Mouse (Mus musculus) frontal cortex, postnatal 25 days (tissue): ENCODE results near the gene Usp25.

Experiments
- DNase-seq, 2 experiments: peaks; one replicate each; pipeline ENCODE4 v3.0.0; 2022; ENCODE audit warnings: low spot score in 2 of 2

The Usp25 gene

DNA sequence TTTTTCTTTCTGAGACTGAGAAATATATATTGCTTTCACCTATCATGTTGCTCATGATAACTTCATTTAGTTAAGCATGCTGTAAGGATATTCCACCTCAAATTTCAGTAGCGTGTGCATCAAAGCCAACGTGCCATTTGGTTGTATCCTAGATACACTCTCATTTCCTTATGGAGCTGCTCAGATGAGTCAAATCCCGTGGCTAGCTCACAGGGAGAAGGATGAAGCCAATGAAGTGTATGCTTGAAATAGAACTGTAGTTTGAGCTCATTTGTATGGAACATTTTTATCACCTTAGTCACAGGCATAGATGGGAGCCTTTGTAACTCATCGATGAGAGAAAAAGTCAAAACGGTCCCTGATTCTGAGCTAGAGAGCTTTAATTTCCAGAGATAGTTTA is 20.8 kb downstream of the Usp25 start:
- no peak for DNase-seq

DNA sequence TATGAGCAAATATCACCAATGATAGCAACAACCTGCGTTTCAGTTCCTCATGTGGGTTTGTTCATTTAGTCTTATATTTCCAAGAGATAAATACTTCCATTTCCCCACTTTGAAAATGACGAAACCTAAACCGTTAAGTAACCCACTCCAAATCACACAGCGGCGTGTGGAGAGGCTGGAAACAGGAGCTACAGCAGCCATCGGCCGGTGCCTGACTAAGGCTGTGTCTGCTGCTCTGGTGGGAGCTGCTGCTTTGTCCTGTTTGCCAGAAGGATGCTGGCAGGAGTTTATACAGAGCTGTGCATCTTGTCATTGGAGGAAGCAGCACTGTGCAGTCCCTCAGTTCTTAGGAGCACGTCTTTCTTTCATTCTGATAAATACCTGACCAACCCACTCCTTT is 21.2 kb downstream of the Usp25 start:
- no peak for DNase-seq

DNA sequence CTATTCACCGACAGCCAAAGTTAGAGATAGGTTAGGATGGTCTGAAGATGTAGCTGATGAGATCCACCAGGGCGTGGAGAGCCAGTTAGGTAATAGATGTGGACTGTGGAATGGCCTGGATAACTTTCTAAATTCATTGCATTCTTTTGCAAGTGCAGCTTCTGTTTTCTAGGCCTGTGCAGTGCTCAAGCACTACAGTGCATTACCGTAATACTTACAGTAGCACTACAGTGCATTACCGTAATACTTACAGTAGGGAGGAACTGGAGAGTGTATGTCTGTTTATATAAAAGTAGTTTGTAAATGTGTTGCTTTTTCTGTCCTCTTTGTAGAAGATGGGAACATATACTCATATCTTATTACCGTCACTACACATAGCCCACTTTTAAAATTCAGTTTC is 28.1 kb downstream of the Usp25 start:
- no peak for DNase-seq

DNA sequence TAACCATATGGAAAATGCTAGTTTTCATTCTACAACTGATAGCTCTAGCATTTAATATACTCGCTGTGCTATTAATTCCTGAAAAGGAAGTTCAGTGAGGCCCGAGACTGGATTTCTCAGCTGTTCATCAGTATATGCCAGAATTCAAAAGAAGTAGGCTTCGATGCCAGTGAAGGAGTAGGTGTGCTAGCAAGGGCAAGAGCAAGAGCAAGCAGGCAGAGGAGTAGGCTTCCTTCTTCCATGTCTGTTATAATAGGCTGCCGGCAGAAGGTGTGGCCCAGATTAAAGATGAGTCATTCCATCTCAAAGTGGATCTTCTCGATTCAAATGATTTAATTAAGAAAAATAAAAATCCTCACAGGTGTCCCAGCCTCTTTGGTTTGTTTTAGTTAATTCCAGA is 30.0 kb downstream of the Usp25 start:
- no peak for DNase-seq

DNA sequence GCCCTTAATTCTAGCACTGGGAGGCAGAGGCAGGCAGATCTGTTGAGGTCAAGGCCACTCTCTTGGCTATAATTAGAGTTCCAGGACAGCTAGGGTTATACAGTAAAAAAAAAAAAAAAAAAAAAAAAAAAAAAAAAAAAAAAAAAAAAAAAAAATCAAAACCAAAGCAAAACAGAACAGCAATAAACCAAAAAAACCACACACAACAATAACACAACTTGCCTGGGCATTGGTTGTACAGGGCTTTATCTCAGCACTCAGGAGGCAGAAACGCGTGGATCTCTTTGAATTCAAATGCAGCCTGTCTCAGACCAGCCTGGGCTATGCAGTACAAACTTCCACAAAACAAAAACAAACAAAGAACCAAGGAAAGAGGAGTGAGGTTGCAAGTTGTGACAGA is 40.7 kb downstream of the Usp25 start:
- DNase-seq, result no peak

DNA sequence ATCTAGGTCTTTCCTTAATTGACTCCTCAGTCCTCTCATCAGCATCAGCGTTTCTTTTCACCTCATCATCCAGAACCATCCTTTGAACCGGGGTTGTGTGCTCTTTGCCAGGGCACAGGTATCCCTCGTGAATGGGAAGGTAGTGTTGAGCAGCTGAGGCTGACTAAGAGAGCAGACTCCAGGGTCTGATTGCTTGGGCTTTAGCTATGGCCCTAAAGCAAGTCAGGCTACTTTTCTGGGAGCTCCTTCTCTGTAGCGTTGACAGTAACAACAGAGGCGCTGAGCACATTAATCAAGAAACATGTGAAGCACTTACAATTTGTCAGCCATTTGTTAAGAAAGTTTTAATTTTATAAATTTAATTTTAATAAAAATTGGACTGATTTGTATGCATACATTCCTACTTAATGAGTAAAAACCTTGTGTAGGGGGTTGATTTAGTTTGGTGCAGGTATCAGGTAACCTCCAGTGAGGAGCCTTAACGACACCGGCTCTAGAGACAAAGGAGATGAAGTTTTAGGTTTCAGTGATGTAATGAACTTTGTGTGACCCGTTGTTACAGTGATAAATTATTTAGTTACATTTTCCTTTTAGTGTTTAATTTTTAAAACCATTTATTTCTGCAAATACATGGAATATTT is 42.1 kb downstream of the Usp25 start:
- DNase-seq, result no peak

DNA sequence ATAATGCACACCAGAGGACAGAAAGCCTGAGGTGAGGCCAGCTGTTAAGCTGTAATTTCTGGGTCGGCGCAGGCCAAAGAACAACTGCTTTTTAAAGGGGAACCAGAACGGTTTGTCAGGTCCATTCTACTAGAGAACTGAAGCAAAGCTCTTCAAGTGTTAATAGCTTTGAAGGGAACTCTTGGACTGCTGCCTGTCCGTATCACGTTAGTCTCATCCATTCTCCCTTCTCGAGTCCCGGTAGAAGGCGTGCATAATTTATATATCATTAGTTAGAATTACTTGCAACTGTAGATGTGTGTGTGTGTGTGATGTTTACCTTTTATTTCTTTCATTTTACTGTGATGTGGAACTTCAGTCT is 42.6 kb downstream of the Usp25 start:
- DNase-seq, result no peak

DNA sequence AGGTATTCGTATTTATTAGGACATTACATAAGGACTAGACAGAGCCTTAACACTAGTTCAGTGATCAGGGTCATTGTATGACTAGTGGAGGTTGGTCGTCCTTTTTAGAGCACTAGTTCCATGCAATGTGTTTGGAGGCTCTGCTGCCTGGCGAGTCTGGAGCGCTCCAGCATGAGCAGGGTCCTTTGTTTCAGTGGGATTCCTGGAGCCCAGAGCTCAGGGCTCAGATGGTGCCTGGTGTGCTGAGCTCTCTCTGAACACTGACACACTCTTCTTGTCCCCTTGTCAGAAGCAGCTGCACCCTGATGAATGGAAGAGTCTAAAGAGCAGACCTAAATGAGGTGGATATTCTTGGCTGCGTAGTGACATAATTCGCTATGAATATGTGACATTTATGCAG is 45.1 kb downstream of the Usp25 start:
- no peak for DNase-seq

DNA sequence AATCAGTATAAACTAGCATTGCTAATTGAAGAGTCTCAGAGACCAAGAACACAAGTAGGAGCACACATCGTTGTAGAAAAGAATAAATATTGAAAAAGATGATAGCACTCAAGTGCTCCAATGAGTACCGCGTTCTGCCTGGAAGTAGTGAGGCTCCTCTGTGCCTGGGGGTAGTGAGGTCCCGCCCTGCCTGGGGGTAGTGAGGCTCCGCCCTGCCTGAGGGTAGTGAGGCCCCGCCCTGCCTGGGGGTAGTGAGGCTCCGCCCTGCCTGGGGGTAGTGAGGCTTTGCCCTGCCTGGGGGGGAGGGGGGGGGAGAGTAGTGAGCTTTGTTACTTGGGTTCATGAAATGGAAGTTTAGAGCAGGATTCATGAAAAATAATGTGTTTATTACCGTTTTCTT is 46.7 kb downstream of the Usp25 start:
- no peak for DNase-seq

DNA sequence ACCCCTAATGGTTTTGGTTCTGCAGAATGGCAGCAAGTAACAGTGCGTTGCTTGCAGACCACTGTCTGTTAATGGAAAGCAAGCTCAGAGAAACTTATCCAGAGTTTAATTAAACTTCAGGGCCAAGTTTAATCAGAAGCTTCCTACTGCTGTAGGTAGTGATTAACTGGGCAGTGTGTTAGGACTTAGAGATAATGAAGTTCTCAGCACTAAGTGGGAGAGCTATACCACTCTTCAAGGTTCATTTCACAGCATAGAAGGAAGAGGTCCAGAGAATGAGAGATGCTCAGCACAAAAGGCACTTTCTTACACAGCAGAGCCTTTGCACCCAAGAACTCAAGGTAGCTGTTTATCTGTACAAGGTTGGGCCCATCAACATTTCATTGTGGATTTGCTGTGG is 50.4 kb downstream of the Usp25 start:
- no peak for DNase-seq

DNA sequence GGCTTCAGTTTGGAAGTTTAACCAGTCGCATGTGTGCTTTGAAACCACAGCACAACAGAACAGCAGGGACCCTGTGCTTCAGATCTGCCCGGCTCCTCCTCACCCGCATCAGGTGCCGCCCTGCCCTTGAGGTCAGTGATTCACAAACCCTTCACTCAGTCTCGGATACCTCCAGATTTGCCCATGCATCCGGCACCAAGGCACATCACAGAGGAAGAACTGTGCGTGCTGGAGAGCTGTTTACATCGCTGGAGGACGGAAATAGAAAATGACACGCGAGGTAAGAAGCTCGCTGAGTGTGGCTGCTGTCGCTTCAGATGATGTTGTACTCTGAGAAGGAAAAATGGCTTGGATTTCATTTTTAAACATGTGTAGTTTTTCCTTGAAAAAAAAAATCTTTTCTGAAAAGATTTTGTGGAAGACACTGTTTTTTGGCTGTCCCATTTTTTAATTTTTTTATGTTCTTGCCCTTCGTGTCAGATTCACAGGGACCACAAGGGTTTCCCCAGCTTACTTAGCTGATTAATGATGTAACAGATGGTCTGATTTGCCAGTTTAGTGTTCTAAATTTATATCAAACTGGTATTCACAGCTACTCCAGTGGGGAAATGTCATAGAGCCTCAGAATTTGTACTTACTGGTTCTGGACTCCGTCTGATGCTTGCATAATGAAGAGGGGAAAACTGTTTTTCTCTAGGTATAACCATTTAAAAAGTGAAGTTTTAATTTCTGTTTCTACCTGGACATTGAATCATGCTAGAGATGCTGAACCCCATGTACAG is 63.6 kb downstream of the Usp25 start:
- DNase-seq, result peak; percentile 10 to 32

DNA sequence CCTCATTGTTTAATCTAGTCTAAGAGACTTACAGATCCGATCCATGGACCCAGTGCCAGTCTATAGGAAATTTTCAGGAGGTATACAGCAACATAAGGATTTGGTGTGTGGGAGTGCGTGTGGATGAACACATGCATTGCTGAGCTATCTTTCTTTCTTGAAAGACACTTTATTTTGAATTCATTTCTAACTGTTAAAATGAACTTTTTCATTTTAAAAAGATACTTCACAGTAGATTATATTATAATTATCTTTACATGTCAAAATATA is 64.2 kb downstream of the Usp25 start:
- no peak for DNase-seq

DNA sequence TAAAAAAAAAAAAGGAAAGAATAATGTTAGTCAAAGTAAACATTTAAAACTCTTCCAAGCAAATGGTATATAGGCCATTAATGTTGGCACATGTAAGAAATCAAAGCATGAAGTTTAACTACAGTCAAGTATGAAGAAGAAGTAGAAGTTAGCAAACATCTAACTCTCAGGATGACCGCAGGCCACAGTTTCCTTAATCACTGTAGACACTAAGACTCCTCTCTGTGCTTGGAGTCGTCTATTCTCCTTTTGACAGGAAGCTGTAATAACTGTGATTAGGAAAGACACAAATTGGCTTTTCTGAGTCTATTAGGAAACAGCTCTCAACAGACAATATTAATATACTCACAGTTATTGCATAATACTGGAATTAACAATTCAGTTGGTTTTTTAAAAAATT is 70.6 kb downstream of the Usp25 start:
- no peak for DNase-seq

DNA sequence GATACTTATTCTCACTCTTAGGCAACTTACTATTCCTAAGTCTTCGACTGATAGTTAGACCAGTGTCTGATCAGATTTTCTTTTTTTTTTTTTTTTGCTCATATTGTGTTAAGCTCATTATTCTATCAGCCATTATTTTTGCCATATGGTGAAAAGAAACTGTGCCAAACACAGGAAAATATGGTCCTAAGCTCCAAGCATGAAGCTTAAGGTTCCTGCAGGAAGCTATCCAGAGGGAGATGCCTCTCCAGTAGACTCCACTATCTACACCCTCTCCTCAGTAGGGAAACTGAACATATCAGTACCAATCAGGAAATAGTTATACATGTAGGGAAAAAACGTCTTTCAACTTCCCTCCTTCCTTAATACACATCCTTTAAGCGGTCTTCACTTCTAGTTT is 76.3 kb downstream of the Usp25 start:
- DNase-seq, result no peak

DNA sequence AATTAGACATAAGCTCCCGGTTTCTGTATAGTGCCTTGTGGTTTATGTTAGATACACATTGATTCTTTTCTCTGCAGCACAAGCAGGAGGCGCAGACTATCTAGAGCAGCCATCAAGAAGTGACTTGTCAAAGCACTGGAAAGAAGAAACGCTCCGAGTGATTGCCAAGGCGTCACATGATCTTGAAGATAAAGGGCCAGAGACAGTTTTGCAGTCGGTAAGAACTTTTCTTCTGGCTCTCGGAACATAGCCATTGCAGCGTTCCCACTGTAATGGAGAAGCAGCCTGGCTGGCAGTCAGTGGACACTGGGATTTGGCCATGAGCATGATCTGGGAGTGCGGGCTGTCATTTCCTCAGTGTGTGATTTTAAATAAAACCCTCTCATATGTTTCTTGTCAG is 80.0 kb downstream of the Usp25 start:
- DNase-seq, result no peak

DNA sequence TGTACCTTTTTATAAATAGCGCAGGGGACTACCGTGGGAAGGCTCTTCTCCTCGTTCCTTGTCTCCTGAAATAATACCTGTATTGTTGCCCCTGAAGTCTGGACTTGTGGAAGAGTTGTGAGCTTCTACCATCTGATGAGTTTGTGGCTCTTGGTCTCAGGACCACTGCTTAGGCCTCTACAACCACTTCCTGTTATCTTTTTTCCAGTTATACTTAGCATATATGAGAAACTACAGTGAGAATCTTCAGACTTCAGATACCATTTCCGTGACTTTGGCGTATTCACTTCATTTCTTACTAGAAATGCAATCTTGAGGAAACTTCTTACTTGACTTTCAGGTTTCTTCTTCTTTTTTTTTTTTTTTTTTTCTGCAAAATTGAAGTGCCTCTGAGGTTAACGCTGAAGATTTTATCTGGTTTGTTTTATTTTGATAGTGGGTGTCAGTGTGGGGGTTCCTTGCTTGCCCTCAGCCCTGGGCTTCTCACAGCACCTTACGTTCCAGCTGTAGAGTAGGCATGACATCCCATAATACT is 81.6 kb downstream of the Usp25 start:
- DNase-seq, result no peak

DNA sequence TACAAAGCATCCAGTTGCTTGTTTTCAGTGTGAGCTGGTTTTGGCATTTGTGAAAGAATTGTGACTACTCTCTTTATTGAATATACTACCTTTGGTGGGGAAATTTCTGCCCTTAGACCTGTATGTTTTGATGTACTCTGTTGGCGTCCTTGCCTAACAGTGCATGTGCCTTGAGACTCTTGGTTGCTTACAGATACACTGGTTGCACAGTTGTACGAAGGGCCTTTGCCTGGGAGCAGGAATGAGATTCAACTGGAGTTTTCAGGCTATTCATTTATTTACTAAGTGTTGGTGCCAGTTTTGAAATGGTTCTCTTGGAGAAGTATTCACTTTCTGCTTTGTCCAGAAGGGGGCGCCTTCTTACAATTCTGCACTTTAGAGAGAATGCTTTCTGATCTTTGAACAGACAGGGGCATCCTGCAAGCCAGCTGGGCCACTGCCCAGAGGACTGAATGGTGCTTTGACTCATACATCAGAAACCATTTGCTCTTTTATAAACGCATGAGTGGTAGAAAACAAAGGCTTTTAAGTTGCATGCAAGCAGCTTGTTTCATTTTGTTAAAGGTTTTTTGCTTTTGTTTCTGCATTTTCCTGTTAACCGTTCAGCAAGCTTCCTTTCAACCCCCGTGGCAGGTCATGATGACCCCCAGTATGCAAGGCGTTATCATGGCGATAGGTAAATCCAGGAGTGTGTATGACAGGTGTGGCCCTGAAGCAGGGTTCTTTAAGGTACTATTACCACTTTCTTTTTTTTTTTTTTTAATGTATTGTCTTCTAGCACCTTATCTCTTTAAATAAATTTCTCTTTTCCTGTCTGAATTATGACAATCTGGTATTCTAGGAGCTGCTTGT is 85.7 kb downstream of the Usp25 start:
- peak; percentile 38 to 62 for DNase-seq

DNA sequence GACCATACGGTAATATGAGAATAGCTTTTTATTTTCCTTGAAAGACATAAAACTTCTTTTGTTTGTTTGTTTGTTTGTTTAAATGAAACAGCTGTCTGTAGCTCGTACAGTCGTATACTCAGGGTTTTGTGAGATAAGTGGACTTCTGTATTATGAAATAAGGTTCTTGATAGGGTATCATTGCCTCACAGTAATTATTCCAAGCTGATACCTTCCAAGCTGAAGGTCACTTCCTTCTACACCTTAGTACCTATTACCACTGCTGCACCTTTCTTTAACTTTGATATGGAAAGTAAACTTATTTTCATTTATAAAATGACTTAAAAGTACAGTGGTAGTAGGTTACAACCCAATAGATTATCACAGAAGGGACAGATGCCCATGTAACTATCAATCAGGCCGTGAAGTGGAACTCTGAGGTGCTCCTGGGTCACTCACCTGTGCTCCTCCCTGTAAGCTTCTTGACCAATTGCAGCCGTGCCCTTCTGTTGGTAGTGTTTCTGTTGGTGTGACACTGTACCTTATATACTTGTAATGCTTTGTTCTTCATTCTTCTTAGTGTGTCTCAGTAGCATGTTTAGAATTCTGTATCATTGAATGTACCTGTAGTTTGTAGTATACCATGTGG is 90.2 kb downstream of the Usp25 start:
- DNase-seq, result no peak

DNA sequence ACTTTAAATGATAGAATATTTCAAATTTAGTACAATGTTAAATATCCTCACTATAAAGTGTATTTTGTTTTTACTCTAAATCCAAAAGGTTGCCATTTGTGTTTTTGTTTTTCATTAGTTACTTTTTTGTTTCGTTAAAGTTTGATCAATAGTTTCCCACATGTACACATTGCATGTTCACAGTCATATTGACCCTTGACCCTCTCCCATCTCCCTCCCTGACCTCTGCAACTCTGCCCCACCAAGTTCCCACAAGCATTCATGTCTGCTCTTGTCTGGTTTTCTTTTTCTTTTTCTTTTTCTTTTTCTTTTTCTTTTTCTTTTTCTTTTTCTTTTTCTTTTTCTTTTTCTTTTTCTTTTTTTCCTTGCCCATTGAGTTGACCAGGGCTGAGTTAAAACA is 97.8 kb downstream of the Usp25 start:
- no peak for DNase-seq

DNA sequence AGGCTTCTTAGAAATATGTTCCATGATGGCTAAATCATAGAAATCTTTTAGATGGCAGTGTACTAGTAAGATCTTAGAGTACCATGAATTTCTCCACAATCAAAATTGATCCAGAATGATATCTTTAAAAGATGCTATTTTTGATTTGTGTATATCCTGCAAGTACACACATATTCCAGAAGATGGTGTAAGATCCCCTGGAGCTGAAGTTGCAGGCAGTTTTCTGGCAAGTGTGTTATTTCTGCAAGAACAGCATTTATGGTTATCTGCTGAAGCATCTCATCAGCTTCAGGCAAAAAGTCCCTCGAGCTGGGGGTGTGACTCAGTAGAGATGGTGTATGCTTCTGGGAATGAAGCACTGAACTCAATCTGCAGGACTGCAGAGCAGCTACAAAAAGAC is 112.4 kb downstream of the Usp25 start:
- no peak for DNase-seq

DNA sequence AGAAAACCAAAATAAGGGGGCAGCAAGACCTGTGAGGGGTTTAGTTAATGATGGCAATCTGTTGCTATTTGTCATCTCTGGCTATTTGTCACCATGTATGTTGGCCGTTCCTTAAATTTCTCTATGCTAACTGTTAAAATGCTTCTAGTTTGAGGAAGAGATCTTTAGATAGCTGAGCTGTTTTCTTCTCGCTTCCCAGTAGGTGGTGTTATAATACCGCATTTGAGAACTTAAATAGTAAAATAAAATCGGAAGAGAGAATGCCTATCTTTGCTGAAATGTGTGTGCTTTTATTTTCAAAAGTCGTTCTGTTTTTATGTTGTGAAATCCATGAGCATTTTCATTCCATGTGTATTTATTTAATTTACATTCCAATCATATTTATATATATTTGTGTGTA is 115.2 kb downstream of the Usp25 start:
- DNase-seq, result no peak

DNA sequence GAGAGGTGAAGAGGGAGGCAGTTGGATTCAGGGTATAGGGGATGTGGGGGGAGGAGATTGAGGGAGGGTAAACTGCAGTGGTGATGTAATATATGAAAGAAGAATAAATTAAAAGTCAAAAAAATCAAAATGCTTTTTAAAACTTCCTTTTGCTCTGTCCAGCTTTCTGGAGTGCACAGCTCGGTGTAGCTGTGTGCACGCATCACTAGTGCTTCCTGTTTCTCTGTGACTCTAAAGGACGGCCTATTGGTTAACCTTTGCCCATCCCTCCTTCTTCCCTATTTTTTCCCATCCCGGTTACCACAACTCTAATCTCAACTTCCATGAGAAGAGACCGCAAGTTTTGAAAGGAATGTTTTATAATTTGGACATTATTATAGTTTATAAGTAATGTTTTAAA is 119.5 kb downstream of the Usp25 start:
- DNase-seq, result no peak
